Mouse (Mus musculus) heart, adult 2 months (tissue): ENCODE measurements at regions not wholly inside any gene's neighbourhood (a gene's known extent, or its start where the extent isn't known, plus 50 kb on each side); places are given as distances from the start of the nearest gene placed in this dataset.

Experiments
- CTCF ChIP-seq: fragments of 200-600 bp; IDR thresholded peaks from 2 replicates; pipeline ENCODE4 v1.8.1; 2022; ENCODE audit warnings: antibody characterized with exemption, mild to moderate bottlenecking, moderate library complexity
- POLR2A ChIP-seq: fragments of 200-500 bp; IDR thresholded peaks from 2 replicates; pipeline ENCODE4 v1.6.1; 2011; ENCODE audit warnings: mild to moderate bottlenecking, low read depth, low read length, control low read depth; ENCODE audit not compliant: insufficient read depth

- TF ChIP-seq CTCF (no peak), POLR2A (no peak)
Observed at GRCm38 (mm10) chr3:158707411-158707810, 145.4 kb upstream of the Lrrc7 start.
